Mouse (Mus musculus) kidney, postnatal 25 days (tissue): ENCODE measurements around the gene Plekhm3.
A peak's percentile ranks its signal among the peaks of the same experiment; 100 is the strongest.

Experiments
- DNase-seq, 2 experiments: peaks; one replicate each; pipeline ENCODE4 v3.0.0; 2021; ENCODE audit warnings: mixed read lengths in 2 of 2

Gene Plekhm3

DNA sequence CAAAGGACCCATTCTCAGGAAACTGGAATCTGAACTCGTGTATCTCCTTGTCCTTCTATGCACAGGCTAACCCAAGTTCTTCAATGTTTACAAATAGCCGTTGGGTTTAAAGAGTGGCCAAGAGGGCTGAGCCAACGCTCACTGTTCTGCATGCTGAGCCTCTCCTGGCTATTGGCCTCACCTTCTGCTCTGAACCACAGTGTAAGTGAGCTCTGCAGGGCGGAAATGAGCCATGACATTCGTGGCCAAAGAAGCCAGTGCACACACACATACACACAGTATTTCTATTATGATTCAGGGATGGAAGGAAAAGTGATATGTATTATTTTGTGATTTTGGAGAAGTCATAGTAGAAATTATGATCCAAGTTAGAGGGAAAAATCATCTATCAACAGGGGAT, 138.9 kb downstream of the Plekhm3 start:
- DNase-seq, result no peak

DNA sequence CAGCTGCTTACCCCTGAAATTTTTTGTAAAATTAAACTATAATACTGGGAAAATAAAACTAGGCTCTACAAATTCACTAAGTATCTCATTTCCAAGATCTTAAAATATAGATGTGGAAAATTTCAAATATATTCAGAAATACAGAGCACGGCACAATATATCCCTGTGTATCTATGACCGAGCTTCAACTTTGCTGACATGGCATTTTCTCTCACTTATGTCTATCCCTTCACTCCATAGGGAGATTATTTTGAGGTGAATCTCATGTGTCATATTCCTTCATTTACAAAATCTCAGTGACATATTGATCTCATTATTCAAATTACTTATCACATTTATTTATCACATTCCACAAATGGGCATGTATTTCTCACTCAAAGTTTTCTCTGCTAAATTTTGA, 143.4 kb downstream of the Plekhm3 start:
- DNase-seq, result no peak

DNA sequence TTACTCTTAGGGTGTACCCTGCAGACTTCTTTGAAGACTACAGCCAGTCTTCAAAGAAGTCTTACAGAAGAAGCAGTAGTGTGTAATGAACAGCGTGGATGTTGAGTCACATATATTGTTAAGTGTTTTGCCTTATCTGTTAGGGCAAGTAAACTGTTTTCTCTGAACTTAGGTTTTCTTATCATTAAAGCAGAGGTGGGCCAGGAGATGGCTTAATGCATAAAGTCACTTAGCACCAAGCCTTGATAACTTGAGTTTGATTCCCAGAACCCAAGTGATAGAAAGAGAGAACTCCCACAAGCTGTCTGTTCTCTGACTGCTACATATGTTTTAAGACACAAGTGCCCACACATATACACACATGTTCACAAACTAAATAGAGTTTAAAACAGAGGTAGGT, 144.7 kb downstream of the Plekhm3 start:
- DNase-seq, result no peak

DNA sequence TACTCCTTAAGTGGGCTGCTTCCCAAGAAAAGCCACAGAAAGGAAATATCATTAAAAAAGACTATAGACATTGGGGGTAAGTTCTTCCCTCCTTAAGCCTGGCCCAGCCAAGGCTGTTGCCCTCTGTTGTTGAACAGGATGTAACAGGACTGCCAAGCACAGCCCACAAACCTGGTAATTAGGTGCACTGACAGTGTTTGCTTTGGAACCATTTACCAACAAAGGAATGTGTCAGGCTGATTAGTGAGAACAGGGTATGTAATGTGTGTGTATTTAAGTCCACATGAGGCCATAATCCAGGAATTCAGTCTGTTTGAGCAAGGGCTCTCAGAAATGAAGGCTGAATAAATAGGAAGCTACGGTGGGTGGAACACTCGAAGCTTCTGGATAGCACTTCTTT, 147.5 kb downstream of the Plekhm3 start:
- DNase-seq, result peak; percentile 25 to 58

DNA sequence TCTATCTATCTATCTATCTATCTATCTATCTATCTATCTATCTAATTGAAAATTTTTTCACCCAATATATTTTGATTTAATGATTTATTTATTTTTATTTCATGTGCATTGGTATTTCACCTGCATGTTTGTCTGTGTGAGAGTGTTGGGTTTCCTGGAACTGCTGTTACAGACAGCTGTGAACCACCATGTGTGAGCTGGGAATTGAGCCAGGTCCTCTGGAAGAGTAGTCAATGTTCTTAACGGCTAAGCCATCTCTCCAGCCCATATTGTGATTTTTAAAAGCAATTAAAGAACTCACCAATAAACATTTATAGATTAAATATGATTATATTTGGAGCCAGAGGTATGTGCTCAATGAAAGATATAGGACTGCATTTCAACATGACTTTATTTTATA, 148.9 kb downstream of the Plekhm3 start:
- no peak for DNase-seq

DNA sequence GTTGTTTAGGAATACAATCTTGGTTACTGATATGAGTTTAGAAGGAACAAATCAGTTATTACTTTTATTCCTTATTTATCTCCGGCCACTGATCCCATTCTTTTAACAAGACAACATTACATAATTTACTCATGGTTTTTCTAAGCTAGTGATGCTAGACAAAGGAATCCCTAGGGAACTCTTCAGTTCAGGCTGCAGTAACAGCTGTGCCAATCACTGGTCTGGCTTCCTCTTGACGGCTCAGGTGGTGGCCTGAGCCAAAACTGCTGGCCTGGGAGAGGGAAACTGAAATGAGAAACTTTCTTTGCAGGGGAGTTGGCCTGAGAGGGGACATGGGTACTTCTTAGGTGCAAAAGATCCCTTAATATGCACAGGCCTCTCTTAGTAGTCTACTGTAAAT, 151.4 kb downstream of the Plekhm3 start:
- DNase-seq, result no peak

DNA sequence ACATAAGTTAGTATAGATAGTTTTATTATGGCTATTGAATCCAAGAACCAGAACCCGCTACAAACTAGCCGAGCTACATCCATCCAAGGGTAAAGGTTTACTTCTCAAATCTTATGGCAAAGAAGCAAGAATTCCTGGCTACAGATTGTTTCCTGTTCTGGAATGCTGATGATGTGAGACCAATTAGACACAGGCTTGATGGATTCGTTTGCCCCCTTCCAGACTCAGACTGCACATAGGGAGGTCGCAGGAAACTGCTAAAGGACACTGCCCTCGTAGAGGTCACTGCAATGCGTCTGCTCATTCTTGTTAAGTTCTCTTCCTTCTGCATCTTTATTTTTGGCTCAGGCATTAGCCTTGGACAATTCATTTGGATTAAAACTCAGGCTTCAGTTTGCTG, 154.0 kb downstream of the Plekhm3 start:
- no peak for DNase-seq

DNA sequence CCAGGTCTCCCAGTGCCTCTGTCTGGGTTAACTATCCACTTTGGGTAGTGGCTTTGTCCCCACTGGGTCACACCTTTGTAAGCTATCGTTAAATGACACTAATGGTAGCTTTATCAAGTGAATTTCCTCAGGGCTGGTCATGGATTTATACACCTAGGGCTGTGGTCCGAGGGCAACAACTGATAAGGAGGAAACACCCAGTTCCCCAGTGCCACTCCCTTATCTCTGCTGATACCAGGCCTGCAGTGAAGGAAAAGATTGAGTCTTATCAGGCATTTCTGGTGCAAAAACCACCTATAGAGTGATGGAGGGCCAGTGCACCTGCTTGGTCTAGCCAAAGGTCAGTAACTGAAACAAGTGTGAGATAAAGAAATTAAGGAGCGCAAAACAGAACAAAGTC, 159.0 kb downstream of the Plekhm3 start:
- DNase-seq, result no peak

DNA sequence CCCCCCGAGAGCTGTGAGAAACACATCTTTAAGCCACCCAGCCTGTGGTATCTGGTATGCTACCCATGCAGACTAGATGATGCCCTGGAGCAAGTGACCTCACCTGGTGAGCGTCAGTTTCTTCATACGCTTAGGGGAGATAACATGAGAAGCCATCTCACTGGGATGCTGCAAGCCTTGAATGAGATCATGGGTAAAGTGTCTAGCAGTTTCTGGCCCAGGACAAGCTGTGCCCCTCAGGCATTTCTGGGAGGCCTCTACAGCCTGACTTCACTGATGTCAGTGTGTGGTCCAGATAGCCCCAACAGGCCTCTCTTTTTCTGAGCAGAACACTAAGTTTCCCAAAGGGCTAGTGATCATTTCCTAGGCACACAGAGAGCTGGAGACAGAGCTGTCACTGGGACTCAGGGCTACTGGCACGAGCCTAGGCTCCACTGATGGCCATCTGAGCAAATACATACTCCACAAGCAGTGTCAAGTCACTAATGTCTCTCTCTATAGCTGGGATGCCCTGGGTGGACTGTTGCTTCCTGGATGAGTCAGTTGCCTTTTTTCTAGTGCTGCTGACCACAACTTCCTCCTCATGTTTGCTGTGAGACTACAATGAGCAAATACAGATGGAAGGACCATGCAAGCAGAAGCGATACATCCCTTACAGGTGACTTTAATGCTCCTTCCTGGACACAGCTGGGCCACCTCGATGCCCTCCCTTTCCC, 159.6 kb downstream of the Plekhm3 start:
- no peak for DNase-seq

DNA sequence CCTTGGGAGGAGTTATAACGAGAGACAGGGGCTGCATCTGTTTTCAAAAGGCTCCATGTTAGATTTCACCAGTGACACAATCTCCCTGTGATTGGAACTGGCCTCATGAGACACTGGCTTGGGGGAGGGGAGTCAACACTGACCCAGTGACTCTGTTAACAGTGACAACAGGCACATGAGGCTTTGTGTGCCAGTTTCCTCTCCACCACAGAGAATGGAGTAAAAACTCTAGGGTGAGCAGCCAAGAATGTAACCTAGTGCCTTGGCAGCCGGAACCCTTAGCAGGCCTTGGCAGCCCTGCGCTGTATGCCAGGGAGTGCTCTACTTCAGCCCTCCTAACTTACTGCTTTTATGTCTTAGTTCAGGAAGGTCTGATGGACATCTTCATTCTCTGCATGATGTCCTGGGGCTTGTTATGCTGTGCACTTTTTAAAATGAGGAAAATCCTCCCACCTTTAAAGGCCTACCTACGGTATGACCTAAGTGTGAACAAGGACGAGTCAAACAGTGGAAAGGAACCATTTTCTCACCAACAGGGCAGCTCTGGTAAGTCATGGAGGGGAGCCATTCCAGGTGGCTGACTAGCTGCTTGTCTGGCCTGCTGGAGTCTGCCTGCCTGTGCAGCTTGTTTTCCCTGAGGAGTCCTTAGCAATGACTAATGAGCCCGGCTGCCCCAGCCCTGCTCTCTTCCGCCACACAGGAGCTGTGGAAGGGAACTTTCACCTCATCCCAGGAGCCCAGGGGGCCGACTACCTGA, 161.2 kb downstream of the Plekhm3 start:
- DNase-seq, result no peak

DNA sequence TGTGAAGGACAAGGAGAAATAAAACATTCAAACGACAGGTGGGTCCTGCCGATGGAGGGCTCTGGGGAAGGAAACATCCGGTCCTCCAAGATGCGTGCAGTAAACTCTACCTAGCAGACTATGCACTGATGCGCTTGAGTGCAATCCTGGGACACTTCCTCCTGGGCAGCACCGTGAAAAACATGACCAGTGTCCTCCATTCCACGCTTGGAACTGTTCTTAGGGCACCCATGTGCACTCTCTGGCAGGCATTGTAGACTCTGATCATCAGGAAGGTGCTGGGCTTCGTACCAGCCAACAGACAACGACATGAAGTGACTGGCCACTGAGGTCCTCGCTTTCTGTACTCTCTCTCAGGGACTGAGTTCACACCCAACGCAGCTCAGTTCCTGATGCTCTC, 162.5 kb downstream of the Plekhm3 start:
- peak; percentile 15 to 52 for DNase-seq

DNA sequence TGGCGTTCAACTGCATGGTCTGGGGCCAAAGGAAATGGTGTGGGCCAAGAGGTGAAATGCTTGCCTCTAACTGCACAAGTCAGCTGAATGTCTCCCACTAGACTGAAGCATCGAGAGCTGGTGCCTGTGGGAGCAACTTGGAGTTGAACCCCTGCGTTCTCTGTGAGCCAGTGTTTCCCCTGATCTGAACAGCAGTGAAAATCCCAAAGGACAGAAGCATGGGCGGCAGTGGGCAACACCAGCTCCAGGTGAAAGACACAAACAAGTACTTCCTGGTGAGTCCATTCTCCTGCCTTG, 163.4 kb downstream of the Plekhm3 start:
- DNase-seq, result peak in 1 of 2 experiments; percentile 51

DNA sequence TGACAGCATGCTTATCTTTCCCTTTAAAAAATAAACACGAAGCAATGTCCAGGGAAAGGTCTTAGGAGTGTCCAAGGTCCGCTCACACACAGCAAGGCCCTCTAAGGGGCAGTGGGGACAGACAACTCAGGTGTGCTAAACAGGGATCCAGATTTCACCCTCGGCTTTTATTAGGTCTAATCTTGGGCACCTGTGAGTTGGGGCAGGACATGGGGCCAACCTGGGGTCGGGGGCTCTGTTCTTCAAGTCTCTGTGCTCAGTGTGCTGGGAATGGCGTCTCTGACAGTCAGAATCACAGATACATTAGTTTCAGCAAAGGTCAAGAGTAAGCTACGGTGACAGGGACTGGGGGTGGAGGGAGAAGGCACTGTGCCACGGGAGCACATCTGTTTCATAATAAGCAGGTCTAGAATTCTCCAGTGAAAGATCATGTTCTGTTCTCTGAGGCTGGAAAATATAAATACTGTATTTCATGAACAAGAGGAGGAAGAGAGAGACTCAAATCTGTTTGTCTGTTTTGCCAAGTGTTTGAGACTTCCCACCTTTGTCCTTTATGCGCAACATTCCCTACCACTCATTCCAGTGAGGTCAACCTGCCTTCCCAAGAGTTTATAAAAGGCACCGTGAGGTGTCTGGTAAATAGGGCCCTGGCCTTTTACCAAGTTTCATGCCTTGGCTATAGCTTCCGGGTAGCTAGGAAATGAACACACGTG, 163.9 kb downstream of the Plekhm3 start:
- peak; percentile 29 to 50 for DNase-seq

DNA sequence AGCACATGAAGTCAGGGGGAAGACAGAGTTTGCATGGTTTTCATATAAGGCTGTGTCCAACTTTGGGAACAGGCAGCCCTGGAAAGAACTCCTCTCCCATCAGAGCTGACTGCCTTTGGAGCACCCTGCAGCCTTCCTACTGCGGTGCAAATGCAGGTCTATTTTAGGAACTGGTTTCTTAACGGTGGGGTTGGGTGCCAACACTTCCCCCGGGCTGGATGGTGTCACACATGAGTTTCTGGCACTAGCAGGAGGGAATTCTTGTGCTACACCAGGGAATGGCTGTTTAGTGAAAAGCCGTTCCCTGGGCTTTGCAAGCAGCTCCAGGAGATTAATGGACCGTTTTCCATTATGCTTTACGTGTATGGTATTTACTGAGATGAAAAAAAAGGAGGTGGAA, 164.8 kb downstream of the Plekhm3 start:
- DNase-seq, result peak; percentile 46 to 73

DNA sequence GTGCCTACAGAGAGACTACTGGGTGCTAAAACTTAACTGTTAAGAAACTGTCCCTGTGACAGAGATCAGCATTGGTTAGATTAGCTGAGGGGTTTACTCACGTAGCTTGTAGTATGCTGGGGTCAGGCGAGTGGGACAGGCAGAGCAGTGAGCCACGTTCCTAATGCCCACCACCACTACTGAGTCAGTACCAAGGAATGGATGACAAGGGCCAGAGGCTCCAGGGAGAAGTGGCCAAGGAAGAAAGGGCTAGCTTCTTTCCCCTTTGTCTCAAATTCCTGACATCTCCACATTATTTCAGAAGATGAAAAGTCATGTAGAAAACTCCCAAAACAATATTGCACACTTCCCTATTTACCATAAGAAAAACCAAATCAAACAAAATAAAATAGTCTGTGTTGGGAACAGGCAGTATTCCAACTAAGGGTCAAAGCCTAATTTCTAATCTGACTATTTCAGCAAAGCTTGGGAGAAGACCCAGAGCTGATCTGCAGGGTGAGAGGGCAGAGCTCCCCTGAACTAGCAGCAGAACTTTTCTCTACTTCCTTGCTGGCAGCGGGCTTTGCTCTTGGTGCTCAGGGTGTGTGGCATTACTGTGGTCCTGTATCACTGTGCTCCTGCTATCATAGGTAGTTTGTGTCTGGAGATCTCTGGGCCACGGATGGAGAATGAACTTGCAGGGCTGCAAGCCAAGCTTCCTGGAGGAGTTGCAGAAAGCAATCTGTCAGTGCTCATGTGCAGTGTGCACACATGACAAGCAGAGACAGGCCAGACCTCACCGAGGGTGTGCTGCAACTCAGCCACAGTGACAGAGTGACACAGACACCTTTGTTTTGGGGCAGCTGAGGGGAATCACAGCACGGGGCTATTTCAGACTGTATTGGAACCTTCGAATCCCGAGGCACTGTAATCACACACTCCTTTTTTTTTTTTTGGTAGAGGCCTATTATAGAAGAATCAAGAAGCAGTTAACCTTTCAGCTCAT, 165.5 kb downstream of the Plekhm3 start:
- DNase-seq, result peak; percentile 12 to 37

DNA sequence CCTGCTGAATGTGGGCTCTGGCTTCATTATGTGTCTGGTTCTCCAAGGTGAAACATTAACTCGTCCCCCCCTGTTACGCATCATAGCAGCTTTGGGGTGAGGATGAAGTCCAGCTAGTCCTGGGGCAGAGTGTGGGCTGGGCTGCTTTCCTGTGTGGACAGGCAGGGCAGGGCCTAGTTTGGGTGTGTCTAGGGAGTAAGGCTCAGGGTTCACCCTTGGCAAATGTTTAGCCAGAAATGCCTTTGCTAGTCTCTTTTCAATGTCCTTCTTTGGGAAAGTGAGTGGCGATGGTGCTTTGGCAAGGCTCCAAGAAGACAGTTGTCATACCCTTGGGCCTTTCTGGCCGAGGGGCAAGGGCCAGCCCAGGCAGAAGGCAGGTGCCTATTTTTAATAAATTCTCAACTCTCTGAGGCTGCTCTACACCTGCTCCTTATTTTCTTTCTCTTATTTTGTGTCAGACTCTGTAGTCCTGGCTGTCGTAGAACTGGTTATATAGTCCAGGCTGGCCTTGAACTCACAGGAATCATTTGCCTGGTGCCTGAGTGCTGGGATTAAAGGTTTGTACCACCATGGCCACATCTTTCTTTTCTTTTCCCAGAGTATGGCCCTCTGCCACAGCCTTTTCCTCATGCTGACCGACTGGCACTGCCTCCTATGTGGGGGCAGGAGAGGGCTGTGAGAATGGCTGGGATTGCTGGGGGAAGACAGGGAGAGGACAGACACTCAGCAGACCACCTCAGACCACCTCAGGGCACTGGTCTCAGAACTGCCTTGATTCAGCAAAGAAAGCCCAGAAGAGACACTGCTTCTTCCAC, 168.7 kb downstream of the Plekhm3 start:
- DNase-seq, result peak; percentile 87 to 97

DNA sequence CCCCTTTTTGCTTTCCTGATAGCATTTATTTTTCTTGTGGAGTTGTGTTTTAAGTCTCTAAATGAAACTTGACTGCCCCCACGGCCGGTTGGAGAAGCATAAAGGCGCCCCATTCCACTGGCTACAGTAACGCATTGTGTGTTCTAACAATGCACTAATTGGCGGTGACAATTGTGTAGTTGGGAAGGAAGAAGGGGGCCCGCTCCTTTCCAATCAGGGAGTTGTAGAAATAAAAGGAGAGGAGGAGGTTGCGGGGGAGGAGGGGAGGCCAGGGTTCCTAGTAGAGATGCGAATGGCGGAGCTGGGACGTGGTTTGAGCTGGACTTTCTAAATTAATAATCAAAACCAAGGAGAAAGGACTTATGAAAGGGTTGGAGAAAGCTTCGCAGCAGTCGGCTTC, 176.8 kb downstream of the Plekhm3 start:
- DNase-seq, result no peak

DNA sequence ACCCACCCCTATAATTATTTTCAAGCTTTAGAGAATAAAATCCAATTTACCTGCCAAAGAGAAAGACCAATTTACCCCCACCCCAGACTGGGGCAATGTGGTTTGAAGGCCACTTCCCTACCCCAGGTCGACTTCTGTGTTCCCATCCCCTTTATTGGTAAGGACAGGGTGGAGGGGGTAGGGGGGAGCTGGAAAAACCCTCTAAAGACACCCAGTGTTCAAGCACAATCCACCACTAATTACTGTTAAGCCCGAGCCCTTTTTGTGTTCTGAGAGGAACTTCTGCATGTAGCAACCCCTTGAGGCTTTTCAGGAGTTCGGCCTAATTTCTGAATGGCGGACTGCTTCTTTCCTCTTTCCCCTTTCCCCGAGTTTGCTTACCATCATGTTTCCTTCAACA, 177.2 kb downstream of the Plekhm3 start:
- DNase-seq, result no peak

DNA sequence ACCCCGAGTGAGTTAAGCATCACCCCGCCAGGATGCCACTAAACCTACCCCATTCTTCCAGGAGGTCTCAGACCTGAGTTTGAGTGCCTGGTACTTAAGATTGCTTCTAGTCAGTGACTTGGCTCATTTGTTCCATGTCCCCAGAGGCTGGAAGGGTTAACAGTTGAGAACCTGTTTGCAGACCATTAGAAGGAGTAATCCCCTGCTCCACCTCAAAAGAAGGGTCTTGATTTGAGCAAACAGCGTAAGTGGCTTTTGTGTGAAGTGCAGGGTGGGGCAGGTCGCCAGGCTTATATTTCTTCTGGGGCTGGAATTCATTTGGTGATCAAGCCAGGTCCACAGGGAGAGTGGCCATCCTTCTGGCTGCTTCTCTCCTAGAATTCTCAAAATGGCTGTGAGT, 183.3 kb downstream of the Plekhm3 start:
- DNase-seq, result no peak

DNA sequence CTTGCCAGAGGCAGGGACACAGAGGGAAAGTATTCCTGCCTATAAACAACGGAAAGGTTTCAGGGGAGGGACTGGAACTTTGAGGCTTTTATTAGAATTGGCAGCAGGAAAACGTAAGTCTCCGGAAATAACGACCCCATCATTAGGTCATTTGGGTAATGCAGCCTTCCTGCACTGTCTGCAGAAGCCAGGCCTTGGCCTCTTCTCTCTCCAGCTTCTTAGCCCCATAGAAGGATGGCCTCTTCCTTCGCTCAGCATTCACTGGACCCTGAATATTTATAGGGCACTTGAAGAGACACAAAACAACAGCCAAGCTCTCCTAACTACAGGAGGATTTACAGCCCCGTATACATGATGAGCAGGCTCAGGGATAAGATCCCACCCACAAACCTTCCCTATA, 186.5 kb downstream of the Plekhm3 start:
- DNase-seq, result no peak

DNA sequence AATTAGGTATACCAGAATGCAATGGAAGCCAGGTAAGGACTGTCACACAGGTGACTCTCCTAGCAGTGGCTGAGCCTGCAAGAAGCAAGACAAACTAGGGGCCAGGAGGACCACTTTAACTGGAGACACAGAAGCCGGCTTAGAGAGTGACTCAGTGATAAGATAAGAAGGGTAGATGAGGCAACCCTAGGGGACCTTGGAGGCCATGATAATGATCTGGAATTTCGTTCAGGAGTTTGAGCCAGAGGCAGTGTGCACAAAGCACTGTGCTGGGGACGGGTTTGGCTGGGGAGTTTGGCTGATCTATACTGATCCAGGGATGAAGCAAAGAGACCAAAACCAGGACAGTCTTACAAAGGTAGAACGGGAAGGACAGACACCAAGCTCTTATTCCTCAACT, 195.0 kb downstream of the Plekhm3 start:
- DNase-seq, result no peak

DNA sequence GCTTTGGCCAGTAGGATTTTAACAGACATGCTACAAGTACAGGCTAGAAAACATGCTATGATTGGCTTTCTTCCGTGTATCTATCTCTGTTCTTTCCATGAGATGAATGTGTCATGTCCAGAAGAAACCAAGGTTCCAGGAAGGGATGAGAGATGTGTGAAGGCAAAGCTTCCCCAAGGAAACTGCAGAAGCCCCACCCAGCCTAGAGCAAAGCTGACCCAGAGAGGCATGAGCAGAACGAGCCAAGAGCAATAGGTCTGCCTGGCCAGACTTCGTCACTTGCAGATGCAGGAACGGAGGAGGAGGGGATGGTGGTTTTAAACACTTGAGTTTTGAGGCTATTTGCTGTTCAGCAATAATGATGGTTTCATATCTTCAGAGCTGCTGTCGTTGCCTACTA, 198.9 kb downstream of the Plekhm3 start:
- DNase-seq, result no peak
